Mouse (Mus musculus) naive thymus-derived CD4-positive, alpha-beta T cell, adult 2 months (primary cell): ENCODE measurements around the gene Pde5a.

Experiments
- DNase-seq: peaks from one replicate; pipeline ENCODE4 v3.0.0-alpha.2; 2011; ENCODE audit warnings: low read depth

The Pde5a gene

GRCm38 (mm10) chr3:122728852-122729600 is at the start of gene Pde5a:
Gene Pde5a (plus strand): TSS chr3:122728947.
- DNase-seq: peak; percentile 64

DNA sequence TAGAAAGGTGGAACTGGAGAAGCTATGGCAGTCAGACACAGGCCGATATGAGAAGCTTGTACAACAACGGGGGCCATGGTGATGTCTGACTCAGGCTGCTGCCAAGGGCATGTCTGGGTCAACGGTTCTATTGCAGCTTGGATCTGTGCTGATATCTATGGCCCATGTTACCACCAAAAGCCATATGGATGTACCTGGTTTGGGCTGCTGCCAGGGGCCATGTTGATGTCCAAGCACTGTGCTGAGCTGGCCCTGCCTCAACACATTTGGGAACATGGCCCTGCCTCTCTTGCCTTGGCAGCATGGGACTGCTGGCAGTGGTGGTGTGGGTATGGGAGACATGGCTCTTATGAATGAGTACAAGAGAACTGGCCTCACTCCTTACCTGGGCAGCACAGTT is 47.9 kb upstream of the Pde5a start:
- DNase-seq: no peak

GRCm38 (mm10) chr3:122682352-122682751 is 46.4 kb upstream of the Pde5a start:
- no peak for DNase-seq

DNA sequence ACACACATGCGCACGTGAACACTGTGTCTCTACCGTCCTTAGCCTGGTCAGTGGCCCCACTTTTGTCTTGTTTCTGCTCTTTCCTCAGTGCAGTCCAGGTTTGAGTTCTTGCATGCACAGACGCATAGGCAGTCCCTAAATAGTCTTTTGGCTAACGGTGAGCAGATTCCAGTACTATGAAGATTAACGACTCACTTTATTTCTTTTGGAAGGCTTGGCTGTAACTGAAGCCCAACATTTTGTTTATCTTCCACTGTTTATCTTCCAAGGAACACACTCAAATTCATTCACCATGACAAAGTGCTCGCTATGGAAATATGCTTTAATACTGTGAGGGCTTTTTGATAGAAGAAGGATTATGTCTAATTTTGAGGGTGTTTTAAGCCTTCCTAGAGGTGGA is 43.9 kb upstream of the Pde5a start:
- DNase-seq: no peak

GRCm38 (mm10) chr3:122693039-122693438 is 35.7 kb upstream of the Pde5a start:
- DNase-seq: no peak

DNA sequence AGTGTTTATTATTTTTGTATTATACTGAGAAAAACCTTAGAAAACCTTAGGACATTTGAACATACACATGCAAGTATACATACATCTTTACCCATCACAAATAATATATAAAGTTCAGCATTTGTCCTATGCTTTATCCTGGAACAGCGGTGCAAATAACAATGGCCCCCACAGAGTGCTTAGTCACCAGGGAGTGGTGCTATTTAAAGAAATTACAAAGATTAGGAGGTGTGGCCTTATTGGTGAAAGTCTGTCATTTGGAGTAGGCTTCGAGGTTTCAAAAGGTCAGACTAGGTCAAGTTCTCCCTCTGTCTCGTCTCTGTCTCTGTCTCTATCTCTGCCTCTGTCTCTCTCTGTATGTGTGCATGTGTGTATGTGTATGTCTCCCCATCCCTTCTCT is 32.9 kb upstream of the Pde5a start:
- no peak for DNase-seq

DNA sequence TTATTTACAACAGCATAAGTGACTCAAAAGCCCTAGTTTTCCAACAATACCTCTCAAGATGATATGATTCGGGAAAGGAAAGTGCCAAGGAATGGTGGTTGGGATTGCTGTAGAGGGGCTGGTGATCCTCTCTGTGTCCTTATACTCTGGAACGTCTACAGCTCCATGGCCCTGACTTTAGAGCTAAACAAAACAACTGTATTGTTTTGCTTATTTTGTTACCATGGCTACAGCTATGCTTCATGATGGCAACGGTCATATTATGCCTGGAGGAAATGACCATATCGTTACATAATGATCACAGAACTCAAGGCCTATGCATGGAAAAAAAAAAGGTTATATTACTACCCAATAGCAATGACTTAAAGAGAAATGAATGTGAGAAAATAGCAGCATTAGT is 32.1 kb upstream of the Pde5a start:
- DNase-seq: no peak

GRCm38 (mm10) chr3:122704209-122704608 is 24.5 kb upstream of the Pde5a start:
- DNase-seq: no peak

DNA sequence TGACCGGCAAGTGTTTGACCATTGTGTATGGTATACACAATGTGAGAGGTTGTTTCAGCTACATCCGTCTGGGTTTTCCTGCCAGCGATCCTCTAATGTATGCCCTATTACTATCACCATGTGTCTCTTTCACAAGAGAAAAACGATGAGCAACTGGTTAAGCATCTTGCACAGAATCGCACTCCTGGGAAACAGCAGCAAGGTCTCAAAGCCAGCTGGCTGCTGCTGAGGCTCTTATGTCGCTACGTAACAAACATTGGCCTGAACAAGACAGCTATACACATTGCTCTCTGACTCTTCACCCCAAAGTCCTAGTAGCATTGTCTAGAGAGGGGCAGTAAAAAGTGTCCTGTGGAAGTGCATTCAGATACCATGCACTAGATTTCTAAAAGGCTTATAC is 23.5 kb upstream of the Pde5a start:
- no peak for DNase-seq

DNA sequence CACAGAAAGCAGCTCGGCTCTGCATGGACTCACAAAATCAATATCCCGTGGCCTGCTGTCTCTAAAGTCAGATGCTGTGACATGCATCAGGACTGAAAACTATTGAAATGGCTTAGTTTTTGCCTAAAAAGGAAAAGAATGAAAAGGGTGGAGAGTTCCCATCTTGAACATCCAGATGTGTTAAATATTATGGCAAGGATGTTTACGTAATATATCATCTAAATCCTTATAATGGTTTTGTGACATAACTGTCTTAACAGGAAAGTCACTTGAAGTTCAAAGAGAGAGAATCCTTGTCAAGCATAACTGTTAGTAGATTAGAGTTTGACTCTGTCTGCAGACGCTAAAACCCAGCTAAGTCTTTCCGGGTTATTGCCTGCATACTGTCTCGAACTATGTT is 20.3 kb upstream of the Pde5a start:
- DNase-seq: no peak

DNA sequence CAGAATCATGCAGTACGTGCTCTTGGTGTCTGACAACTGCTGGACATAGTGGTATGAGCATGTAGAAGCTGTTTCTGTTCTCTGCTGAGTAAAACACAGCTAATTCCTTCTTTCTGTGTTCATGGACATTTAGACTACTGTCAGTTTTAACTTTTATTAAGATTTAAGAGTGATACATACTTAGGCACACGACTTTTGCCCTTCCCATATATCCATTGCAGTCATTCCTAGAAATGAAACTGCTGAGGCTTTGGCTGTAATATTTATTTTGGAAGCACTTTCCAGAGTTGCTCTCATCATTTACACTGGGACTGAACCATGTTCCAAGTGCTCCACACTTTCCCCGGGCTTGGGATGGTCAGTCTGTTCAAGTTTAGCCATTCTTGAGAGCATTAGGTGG is 18.6 kb upstream of the Pde5a start:
- no peak for DNase-seq

GRCm38 (mm10) chr3:122718631-122719030 is 10.1 kb upstream of the Pde5a start:
- DNase-seq: no peak

- DNase-seq: no peak
Measured at GRCm38 (mm10) chr3:122721522-122721921, 7.2 kb upstream of the Pde5a start.

DNA sequence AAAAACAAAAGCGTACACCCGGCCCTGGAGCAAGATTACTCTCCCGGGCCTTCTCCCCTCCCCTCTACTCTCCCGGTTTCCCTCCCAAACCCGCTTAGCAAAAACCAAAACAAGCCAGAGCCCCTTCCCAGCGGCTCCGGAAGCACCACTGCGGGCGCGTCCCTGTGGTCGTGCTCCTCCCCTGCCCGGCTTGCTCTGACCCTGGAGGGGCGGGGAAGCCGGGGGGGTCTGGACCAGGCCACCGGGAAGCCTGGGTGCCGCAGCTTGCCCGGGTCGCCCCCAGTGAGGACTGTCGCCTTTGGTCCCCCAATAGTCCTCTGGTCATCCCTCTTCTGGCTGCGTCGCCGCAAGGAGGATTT is 833 bp downstream of the Pde5a start:
- no peak for DNase-seq

DNA sequence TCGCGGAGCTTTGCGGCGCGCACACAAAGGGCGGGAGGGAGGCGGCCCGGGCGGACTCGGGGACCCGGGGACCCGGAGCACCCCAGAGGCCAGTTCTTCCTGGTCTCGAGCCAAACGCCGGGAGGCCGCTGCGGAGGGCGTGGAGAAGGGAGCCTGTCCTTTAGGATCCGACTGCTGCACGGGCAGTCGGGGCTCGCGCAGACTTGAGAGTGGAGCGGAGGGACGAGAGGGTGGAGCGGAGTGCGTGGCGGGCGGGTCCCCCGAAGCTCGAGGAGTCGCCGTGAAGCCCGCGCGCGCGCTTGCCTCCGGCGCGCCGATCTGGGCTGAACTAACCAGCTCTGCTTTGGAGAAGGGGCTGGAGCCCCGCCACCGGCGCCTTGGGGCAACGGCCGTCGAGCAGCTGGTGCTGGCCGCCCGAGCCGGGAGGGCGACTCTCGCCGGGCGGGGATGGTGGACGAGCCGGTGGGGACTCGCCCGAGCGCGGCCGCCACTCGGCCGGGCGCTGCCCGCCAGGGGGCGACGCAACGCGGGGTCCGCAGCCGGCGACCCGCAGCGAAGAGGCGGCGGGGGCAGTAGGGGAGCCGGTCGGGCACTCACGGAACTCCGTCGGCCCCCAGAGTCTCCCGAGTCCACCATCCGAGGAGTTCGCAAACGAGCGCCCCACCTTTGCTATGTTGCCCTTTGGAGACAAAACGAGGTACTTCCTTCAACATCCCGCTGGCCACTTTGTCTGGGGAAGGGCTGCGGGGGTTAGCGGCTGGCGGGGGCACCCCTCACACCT is 1.4 kb downstream of the Pde5a start:
- DNase-seq: peak; percentile 48

- DNase-seq: no peak
Measured at GRCm38 (mm10) chr3:122730741-122731235, 2.0 kb downstream of the Pde5a start.

- DNase-seq: no peak
Measured at GRCm38 (mm10) chr3:122733806-122734205, 5.1 kb downstream of the Pde5a start.

GRCm38 (mm10) chr3:122734329-122734728 is 5.6 kb downstream of the Pde5a start:
- no peak for DNase-seq

DNA sequence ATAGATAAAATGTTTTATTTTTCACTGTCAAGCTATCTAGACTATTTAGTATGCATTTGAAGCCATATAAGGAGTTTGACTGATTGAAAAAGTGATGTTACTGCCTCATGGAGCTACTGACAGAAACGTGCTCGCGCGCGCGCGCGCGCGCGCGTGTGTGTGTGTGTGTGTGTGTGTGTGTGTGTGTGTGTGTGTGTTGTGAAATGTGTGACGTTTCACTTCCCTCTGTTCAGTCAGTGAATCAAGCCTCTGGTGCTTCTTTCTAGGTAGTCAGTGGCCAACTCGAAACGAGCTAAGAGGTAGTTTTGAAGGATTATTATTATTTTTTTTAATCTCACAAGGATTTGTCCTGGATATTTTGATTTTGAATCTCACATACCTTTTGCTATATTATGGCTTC is 10.7 kb downstream of the Pde5a start:
- no peak for DNase-seq

DNA sequence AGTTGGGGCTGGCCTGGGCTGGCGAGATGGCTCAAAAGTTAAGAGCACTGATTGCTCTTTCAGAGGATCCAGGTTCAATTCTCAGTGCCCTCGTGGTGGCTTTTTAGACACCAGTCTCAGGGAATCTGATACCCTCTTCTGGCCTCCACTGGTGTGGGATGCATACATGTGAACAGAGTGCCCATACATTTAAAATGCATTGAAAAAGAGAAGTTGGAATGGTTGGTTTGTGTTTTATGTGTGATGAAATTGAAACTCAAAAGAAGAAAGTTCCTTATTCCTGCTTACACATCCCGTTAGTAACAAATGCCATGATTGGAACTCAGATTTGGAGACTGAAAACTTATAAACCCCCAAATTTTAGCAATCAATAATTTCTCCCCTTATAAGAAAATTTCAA is 15.5 kb downstream of the Pde5a start:
- no peak for DNase-seq

GRCm38 (mm10) chr3:122747921-122748700 is 19.4 kb downstream of the Pde5a start:
- no peak for DNase-seq

GRCm38 (mm10) chr3:122763240-122763761 is 34.6 kb downstream of the Pde5a start:
- DNase-seq: no peak
